ENCODE assay signal across 19 mouse cellular contexts in genomic region chr9:13913459-13913858, GRCm38 (mm10).
DNase-seq lines count a peak whose midpoint lies in the region; ATAC-seq lines count a peak whose summit lies in the region.
"Had no signal": no experiment of that assay in that cellular context is flagged by ENCODE, and none has a peak within 500 bp of the region (broad histone marks: within the 10 kb centered on the region; RNA-seq: fewer than 3 reads in every experiment).

No protein-coding gene starts in this region.

- intact Hi-C loops in left cerebral cortex, postnatal 25 days (cut with DNase I) = no loop called here

- WGBS in neural tube, embryonic 13.5 days = 19% methylated on average over 3 of the region's 3 CpGs
- WGBS in midbrain, embryonic 14.5 days = 50% methylated on average over 3 of the region's 3 CpGs
- 17% methylated on average over 3 of the region's 3 CpGs for WGBS in neural tube, embryonic 15.5 days

- peak; percentile 31; the same call in 1 of the 2 replicates for ATAC-seq in frontal cortex, adult (ENCODE audit: low TSS enrichment)
- peak; percentile 61; the same call in 1 of the 2 replicates for ATAC-seq in neural tube, embryonic 13.5 days (ENCODE audit: low read depth)
- ATAC-seq in midbrain, embryonic 14.5 days (ENCODE audit: low FRiP score, low TSS enrichment) = 0 out of 2 replicates have a peak, but pooled peaks have one; percentile 73
- ATAC-seq in neural tube, embryonic 15.5 days (ENCODE audit: low FRiP score) = peak; percentile 60; the same call in 1 of the 2 replicates
- ATAC-seq: inflammation-experienced regulatory T-cells, adult 6 months had no signal

- peaks cover 14% of the 10 kb centered on the region for H3K4me1 ChIP-seq in neural tube, embryonic 13.5 days (replicated peaks)
- peaks cover 7% of the 10 kb centered on the region for H3K4me1 ChIP-seq in midbrain, embryonic 14.5 days (ENCODE audit: control insufficient read depth, insufficient read depth, low read length)
- peaks cover 12% of the 10 kb centered on the region for H3K4me1 ChIP-seq in neural tube, embryonic 15.5 days
- H3K4me1 ChIP-seq: heart, embryonic 15.5 days had no signal

- 0 out of 2 replicates have a peak overlapping the region, but pooled peaks have one; percentile 9 for H3K27ac ChIP-seq in neural tube, embryonic 13.5 days (replicated peaks)
- H3K27ac ChIP-seq in midbrain, embryonic 14.5 days (replicated peaks; ENCODE audit: low read depth, low read length) = 0 out of 2 replicates have a peak overlapping the region, but pooled peaks have one; percentile 55
- H3K27ac ChIP-seq in neural tube, embryonic 15.5 days (replicated peaks) = peak overlapping the region; percentile 41
- H3K27ac ChIP-seq: heart, adult 2 months; heart, embryonic 15.5 days had no signal

- H3K4me2 ChIP-seq in neural tube, embryonic 13.5 days = no peak overlapping the region
- no peak overlapping the region for H3K4me2 ChIP-seq in midbrain, embryonic 14.5 days (ENCODE audit: low read length)
- no peak overlapping the region for H3K4me2 ChIP-seq in neural tube, embryonic 15.5 days
- H3K4me2 ChIP-seq: embryonic facial prominence, embryonic 13.5 days; heart, embryonic 11.5 days; heart, embryonic 15.5 days had no signal

- DNase-seq in frontal cortex, postnatal 10 days (ENCODE audit: low spot score in 2 of 2) = no peak
- no peak for DNase-seq in neural tube, embryonic 10.5 days (ENCODE audit: extremely low spot score, low spot score)
- peak; percentile 43 for DNase-seq in midbrain, embryonic 14.5 days
- DNase-seq in left cerebral cortex, postnatal 25 days (ENCODE audit: low spot score in 2 of 2) = no peak
- no peak for DNase-seq in left cerebral cortex, adult 8-10 months (ENCODE audit: low spot score in 2 of 2)
- DNase-seq: adrenal gland, adult 8-10 months; adrenal gland, postnatal 36 days; cerebellum, adult 11-12 months; cerebellum, adult 9-10 months; cerebellum, postnatal 25 days; gastrocnemius, postnatal 10 days; heart, adult 2 months had no signal

- H3K9ac ChIP-seq in neural tube, embryonic 13.5 days = no peak overlapping the region
- no peak overlapping the region for H3K9ac ChIP-seq in midbrain, embryonic 14.5 days (replicated peaks; ENCODE audit: low read length)
- no peak overlapping the region for H3K9ac ChIP-seq in neural tube, embryonic 15.5 days (replicated peaks)
- H3K9ac ChIP-seq: embryonic facial prominence, embryonic 13.5 days; heart, embryonic 15.5 days had no signal

- H3K9me3 ChIP-seq in neural tube, embryonic 13.5 days = no peaks in the 10 kb centered on the region
- H3K9me3 ChIP-seq in midbrain, embryonic 14.5 days (ENCODE audit: control insufficient read depth, low read length) = no peaks in the 10 kb centered on the region
- H3K9me3 ChIP-seq in neural tube, embryonic 15.5 days (replicated peaks) = no peaks in the 10 kb centered on the region
- H3K9me3 ChIP-seq: embryonic facial prominence, embryonic 13.5 days; heart, embryonic 15.5 days had no signal

- H3K36me3 ChIP-seq in neural tube, embryonic 13.5 days = no peaks in the 10 kb centered on the region
- H3K36me3 ChIP-seq in midbrain, embryonic 14.5 days (ENCODE audit: control insufficient read depth, insufficient read depth, low read length) = no peaks in the 10 kb centered on the region
- H3K36me3 ChIP-seq in neural tube, embryonic 15.5 days = no peaks in the 10 kb centered on the region
- H3K36me3 ChIP-seq: embryonic facial prominence, embryonic 13.5 days; heart, embryonic 15.5 days had no signal

- no peaks in the 10 kb centered on the region for H3K27me3 ChIP-seq in neural tube, embryonic 13.5 days
- H3K27me3 ChIP-seq in midbrain, embryonic 14.5 days (ENCODE audit: control insufficient read depth, insufficient read depth, low read length) = no peaks in the 10 kb centered on the region
- no peaks in the 10 kb centered on the region for H3K27me3 ChIP-seq in neural tube, embryonic 15.5 days (replicated peaks)
- H3K27me3 ChIP-seq: embryonic facial prominence, embryonic 13.5 days; heart, embryonic 15.5 days had no signal

- H3K4me3 ChIP-seq in neural tube, embryonic 13.5 days = no peak overlapping the region
- H3K4me3 ChIP-seq in midbrain, embryonic 14.5 days (replicated peaks; ENCODE audit: low read depth, low read length) = no peak overlapping the region
- no peak overlapping the region for H3K4me3 ChIP-seq in neural tube, embryonic 15.5 days (replicated peaks)
- H3K4me3 ChIP-seq: embryonic facial prominence, embryonic 13.5 days; heart, adult 2 months; heart, embryonic 15.5 days had no signal
